Mouse (Mus musculus): ENCODE data around the gene Tmem106c. TPM values are rescaled to one million over a fixed set of nuclear protein-coding genes. Genes with fewer than 3 reads are reported as not detected.
A peak's percentile ranks its signal among the peaks of the same experiment; 100 is the strongest.

Tmem106c gene
- polyA plus RNA-seq, 1 experiment from 2014 or later = 43.4 TPM

- no peaks in the 10 kb centered on the region for H3K27me3 ChIP-seq (replicated peaks; ENCODE audit: control insufficient read depth, insufficient read depth, low read length)
- peaks cover 3% of the 10 kb centered on the region; the same call in 1 of the 2 replicates for H3K9me3 ChIP-seq (ENCODE audit: control insufficient read depth, low read length)
- no peaks in the 10 kb centered on the region for H3K36me3 ChIP-seq (ENCODE audit: control insufficient read depth, insufficient read depth, low read length)
- no peak for ATAC-seq (replicated peaks; ENCODE audit: low FRiP score, low TSS enrichment, low read depth)
- H3K27ac ChIP-seq (ENCODE audit: low read depth) = no peak overlapping the region
- no peak overlapping the region for H3K4me3 ChIP-seq (ENCODE audit: low read depth, low read length)
- no peak for DNase-seq (ENCODE audit: low spot score)
- H3K4me1 ChIP-seq (replicated peaks; ENCODE audit: control insufficient read depth, insufficient read depth, low read length) = no peaks in the 10 kb centered on the region
- no peak overlapping the region for H3K9ac ChIP-seq (ENCODE audit: low read length)
- H3K4me2 ChIP-seq (ENCODE audit: low read length) = no peak overlapping the region
- 86% methylated on average over 6 of the region's 6 CpGs for WGBS
These were observed 17.6 kb downstream of the Tmem106c start for GRCm38 (mm10) chr15:97981560-97981959.

GRCm38 (mm10) chr15:97989544-97989943, 25.5 kb downstream of the Tmem106c start:
- DNase-seq (ENCODE audit: low spot score) (no peak), ATAC-seq (replicated peaks; ENCODE audit: low FRiP score, low TSS enrichment, low read depth) (no peak)
- Histone ChIP-seq H3K4me2 (ENCODE audit: low read length) (no peak overlapping the region), H3K9ac (ENCODE audit: low read length) (no peak overlapping the region), H3K4me3 (ENCODE audit: low read depth, low read length) (no peak overlapping the region), H3K9me3 (ENCODE audit: control insufficient read depth, low read length) (no peaks in the 10 kb centered on the region), H3K4me1 (replicated peaks; ENCODE audit: control insufficient read depth, insufficient read depth, low read length) (peaks cover 20% of the 10 kb centered on the region), H3K27me3 (replicated peaks; ENCODE audit: control insufficient read depth, insufficient read depth, low read length) (no peaks in the 10 kb centered on the region), H3K27ac (ENCODE audit: low read depth) (no peak overlapping the region; the same call in 1 of the 2 replicates), H3K36me3 (ENCODE audit: control insufficient read depth, insufficient read depth, low read length) (no peaks in the 10 kb centered on the region)
- WGBS = 42% methylated on average over 1 of the region's 1 CpGs

GRCm38 (mm10) chr15:97990124-97990523, 26.1 kb downstream of the Tmem106c start:
- Histone ChIP-seq H3K36me3 (ENCODE audit: control insufficient read depth, insufficient read depth, low read length) (no peaks in the 10 kb centered on the region), H3K4me1 (replicated peaks; ENCODE audit: control insufficient read depth, insufficient read depth, low read length) (peaks cover 20% of the 10 kb centered on the region), H3K9me3 (ENCODE audit: control insufficient read depth, low read length) (no peaks in the 10 kb centered on the region), H3K4me2 (ENCODE audit: low read length) (no peak overlapping the region; the same call in 1 of the 2 replicates), H3K9ac (ENCODE audit: low read length) (no peak overlapping the region), H3K27ac (ENCODE audit: low read depth) (no peak overlapping the region), H3K4me3 (ENCODE audit: low read depth, low read length) (no peak overlapping the region), H3K27me3 (replicated peaks; ENCODE audit: control insufficient read depth, insufficient read depth, low read length) (no peaks in the 10 kb centered on the region)
- DNase-seq (ENCODE audit: low spot score) = no peak
- WGBS = 3% methylated on average over 6 of the region's 6 CpGs
- ATAC-seq (replicated peaks; ENCODE audit: low FRiP score, low TSS enrichment, low read depth) = no peak

DNA sequence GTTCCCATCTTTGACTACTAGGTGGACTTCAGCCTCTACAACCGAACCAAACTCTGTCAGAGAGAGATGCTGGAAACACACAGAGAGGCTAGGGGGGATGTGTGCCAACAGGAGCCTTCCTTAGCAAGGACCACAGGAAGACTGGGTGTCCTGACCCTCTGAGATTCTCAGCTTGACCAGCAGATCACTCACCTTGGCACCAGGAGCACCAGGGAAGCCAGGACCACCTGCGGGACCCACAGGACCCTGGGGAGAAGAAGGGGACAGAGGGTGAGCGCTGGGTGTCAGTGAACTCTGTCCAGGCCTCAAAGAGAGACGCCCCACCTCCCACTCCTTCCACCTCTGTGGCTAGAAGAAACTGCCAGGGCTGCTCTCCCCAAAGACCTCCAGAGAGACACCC, 26.7 kb downstream of the Tmem106c start:
- Histone ChIP-seq H3K36me3 (ENCODE audit: control insufficient read depth, insufficient read depth, low read length) (no peaks in the 10 kb centered on the region), H3K9ac (ENCODE audit: low read length) (no peak overlapping the region), H3K4me1 (replicated peaks; ENCODE audit: control insufficient read depth, insufficient read depth, low read length) (peaks cover 20% of the 10 kb centered on the region), H3K4me3 (ENCODE audit: low read depth, low read length) (no peak overlapping the region), H3K27ac (ENCODE audit: low read depth) (no peak overlapping the region), H3K27me3 (replicated peaks; ENCODE audit: control insufficient read depth, insufficient read depth, low read length) (no peaks in the 10 kb centered on the region), H3K4me2 (ENCODE audit: low read length) (no peak overlapping the region), H3K9me3 (ENCODE audit: control insufficient read depth, low read length) (no peaks in the 10 kb centered on the region)
- ATAC-seq (replicated peaks; ENCODE audit: low FRiP score, low TSS enrichment, low read depth) = no peak
- DNase-seq (ENCODE audit: low spot score) = no peak
- 26% methylated on average over 4 of the region's 4 CpGs for WGBS

DNA sequence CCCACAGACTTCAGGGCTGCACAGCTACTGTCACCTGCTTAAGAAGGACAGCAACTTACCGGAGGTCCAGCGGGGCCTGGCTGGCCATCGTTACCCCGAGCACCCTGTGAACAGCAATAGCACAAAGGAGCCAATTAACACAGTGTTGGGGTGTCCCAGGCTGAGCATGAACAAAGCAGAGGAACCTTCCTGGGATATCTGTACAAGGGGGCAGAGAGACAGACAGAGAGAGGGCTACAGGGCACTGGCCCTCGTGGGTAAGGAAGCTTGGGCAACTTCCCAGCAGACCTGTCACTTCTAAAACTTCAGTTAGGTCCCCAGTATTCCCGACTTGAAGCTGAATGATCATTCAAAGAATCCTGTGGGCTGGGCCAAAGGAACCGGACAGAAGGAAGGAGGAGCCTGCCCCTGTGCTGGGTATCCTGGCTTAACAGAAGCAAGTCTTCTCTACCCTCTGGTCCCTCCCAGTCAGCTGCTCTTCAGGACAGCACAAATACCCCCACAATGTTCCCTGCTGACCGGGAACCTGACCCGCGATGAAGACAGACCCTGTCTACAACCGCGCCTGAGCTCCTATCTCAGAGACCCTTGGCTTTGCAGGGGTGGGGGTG, 27.4 kb downstream of the Tmem106c start:
- no peak overlapping the region for H3K4me3 ChIP-seq (ENCODE audit: low read depth, low read length)
- DNase-seq (ENCODE audit: low spot score) = no peak
- WGBS = 37% methylated on average over 12 of the region's 12 CpGs
- no peak overlapping the region for H3K4me2 ChIP-seq (ENCODE audit: low read length)
- no peak overlapping the region for H3K27ac ChIP-seq (ENCODE audit: low read depth)
- H3K9me3 ChIP-seq (ENCODE audit: control insufficient read depth, low read length) = no peaks in the 10 kb centered on the region
- H3K4me1 ChIP-seq (replicated peaks; ENCODE audit: control insufficient read depth, insufficient read depth, low read length) = peaks cover 20% of the 10 kb centered on the region
- no peaks in the 10 kb centered on the region for H3K36me3 ChIP-seq (ENCODE audit: control insufficient read depth, insufficient read depth, low read length)
- ATAC-seq (replicated peaks; ENCODE audit: low FRiP score, low TSS enrichment, low read depth) = no peak
- H3K9ac ChIP-seq (ENCODE audit: low read length) = no peak overlapping the region
- no peaks in the 10 kb centered on the region for H3K27me3 ChIP-seq (replicated peaks; ENCODE audit: control insufficient read depth, insufficient read depth, low read length)

DNA sequence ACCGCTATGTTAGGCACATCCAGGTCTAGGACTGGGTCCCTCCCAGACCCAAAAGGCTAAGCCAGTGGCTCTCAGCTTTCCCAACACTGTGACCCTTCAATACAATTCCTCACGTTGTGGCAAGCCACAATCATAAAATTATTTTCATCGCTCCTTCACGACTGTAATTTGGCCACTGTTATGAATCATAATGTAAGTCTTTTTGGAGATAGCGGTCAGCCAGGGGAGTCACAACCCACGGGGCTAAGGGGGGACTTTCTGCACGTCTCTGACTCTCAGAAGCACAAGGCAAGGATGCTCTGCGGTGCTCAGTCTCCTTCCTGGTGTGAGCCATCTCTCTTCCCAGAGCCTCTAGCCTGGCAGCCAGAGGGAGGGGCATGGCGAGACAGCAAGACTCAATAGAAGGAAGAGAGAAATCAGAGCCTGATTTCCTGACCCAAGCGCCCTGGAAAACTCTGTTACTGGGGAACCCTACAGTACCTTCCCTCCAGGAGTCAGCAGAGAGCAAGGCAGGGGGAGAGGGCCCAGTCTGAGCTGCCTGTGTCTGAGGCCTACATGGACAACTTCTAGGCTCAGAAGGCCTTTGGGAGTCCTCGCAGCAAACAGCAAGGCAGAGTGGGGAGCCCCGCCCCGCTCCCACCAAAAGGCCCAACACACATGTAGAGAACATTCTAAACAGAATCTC, 28.2 kb downstream of the Tmem106c start:
- peak overlapping the region; percentile 27 for H3K9ac ChIP-seq (ENCODE audit: low read length)
- H3K36me3 ChIP-seq (ENCODE audit: control insufficient read depth, insufficient read depth, low read length) = no peaks in the 10 kb centered on the region
- whole genome bisulfite sequencing = 50% methylated on average over 13 of the region's 13 CpGs
- no peak overlapping the region for H3K4me3 ChIP-seq (ENCODE audit: low read depth, low read length)
- ATAC-seq (replicated peaks; ENCODE audit: low FRiP score, low TSS enrichment, low read depth) (no peak), DNase-seq (ENCODE audit: low spot score) (no peak)
- H3K4me1 ChIP-seq (replicated peaks; ENCODE audit: control insufficient read depth, insufficient read depth, low read length) = peaks cover 20% of the 10 kb centered on the region
- peak overlapping the region; percentile 74 for H3K27ac ChIP-seq (ENCODE audit: low read depth)
- H3K27me3 ChIP-seq (replicated peaks; ENCODE audit: control insufficient read depth, insufficient read depth, low read length) = no peaks in the 10 kb centered on the region
- 0 out of 2 replicates have a peak overlapping the region, but pooled peaks have one; percentile 46 for H3K4me2 ChIP-seq (ENCODE audit: low read length)
- no peaks in the 10 kb centered on the region for H3K9me3 ChIP-seq (ENCODE audit: control insufficient read depth, low read length)

- DNase-seq (ENCODE audit: low spot score) (peak; percentile 89), ATAC-seq (replicated peaks; ENCODE audit: low FRiP score, low TSS enrichment, low read depth) (peak; percentile 94)
- Histone ChIP-seq H3K9ac (ENCODE audit: low read length) (peak overlapping the region; percentile 27), H3K4me3 (ENCODE audit: low read depth, low read length) (peak overlapping the region; percentile 21; the same call in 1 of the 2 replicates), H3K9me3 (ENCODE audit: control insufficient read depth, low read length) (no peaks in the 10 kb centered on the region), H3K36me3 (ENCODE audit: control insufficient read depth, insufficient read depth, low read length) (no peaks in the 10 kb centered on the region), H3K4me2 (ENCODE audit: low read length) (peak overlapping the region; percentile 46), H3K27ac (ENCODE audit: low read depth) (peak overlapping the region; percentile 74), H3K4me1 (replicated peaks; ENCODE audit: control insufficient read depth, insufficient read depth, low read length) (peaks cover 20% of the 10 kb centered on the region), H3K27me3 (replicated peaks; ENCODE audit: control insufficient read depth, insufficient read depth, low read length) (0 out of 2 replicates have a peak, but pooled peaks cover under 1% of the 10 kb centered on the region)
- WGBS = 8% methylated on average over 18 of the region's 18 CpGs
These were observed 28.8 kb downstream of the Tmem106c start for GRCm38 (mm10) chr15:97992712-97993286.

GRCm38 (mm10) chr15:97996716-97997256, 32.8 kb downstream of the Tmem106c start:
- WGBS = 64% methylated on average over 13 of the region's 13 CpGs
- no peak overlapping the region for H3K9ac ChIP-seq (ENCODE audit: low read length)
- DNase-seq (ENCODE audit: low spot score) (no peak), ATAC-seq (replicated peaks; ENCODE audit: low FRiP score, low TSS enrichment, low read depth) (no peak)
- H3K9me3 ChIP-seq (ENCODE audit: control insufficient read depth, low read length) = no peaks in the 10 kb centered on the region
- no peaks in the 10 kb centered on the region for H3K36me3 ChIP-seq (ENCODE audit: control insufficient read depth, insufficient read depth, low read length)
- H3K27ac ChIP-seq (ENCODE audit: low read depth) = no peak overlapping the region
- H3K4me1 ChIP-seq (replicated peaks; ENCODE audit: control insufficient read depth, insufficient read depth, low read length) = peaks cover 17% of the 10 kb centered on the region
- no peak overlapping the region for H3K4me2 ChIP-seq (ENCODE audit: low read length)
- no peak overlapping the region for H3K4me3 ChIP-seq (ENCODE audit: low read depth, low read length)
- H3K27me3 ChIP-seq (replicated peaks; ENCODE audit: control insufficient read depth, insufficient read depth, low read length) = peaks cover 40% of the 10 kb centered on the region

Data from intestine, embryonic 14.5 days (tissue).